ENCODE assay signal across 29 mouse cellular contexts in genomic region chr13:109342469-109342868, GRCm38 (mm10).
DNase-seq lines count a peak whose midpoint lies in the region; ATAC-seq and TF ChIP-seq lines count a peak whose summit lies in the region.
"Had no signal": no experiment of that assay in that cellular context is flagged by ENCODE, and none has a peak within 500 bp of the region (broad histone marks: within the 10 kb centered on the region; RNA-seq: fewer than 3 reads in every experiment).

No protein-coding gene starts in this region.

- H3K9ac ChIP-seq in hindbrain, embryonic 13.5 days, result no peak overlapping the region
- no peak overlapping the region for H3K9ac ChIP-seq in hindbrain, embryonic 14.5 days
- H3K9ac ChIP-seq in lung, embryonic 16.5 days (ENCODE audit: low read length), result no peak overlapping the region
- H3K9ac ChIP-seq: forebrain, embryonic 15.5 days; heart, embryonic 13.5 days; limb, embryonic 15.5 days; neural tube, embryonic 12.5 days had no signal

- no peaks in the 10 kb centered on the region for H3K9me3 ChIP-seq in hindbrain, embryonic 13.5 days
- H3K9me3 ChIP-seq in hindbrain, embryonic 14.5 days (ENCODE audit: control insufficient read depth, low read length), result no peaks in the 10 kb centered on the region
- no peaks in the 10 kb centered on the region for H3K9me3 ChIP-seq in lung, embryonic 16.5 days (ENCODE audit: control insufficient read depth, low read length)
- H3K9me3 ChIP-seq: forebrain, embryonic 10.5 days; forebrain, embryonic 15.5 days; heart, embryonic 13.5 days; limb, embryonic 10.5 days; limb, embryonic 15.5 days; neural tube, embryonic 12.5 days had no signal

- 0 out of 2 replicates have a peak, but pooled peaks cover 6% of the 10 kb centered on the region for H3K4me1 ChIP-seq in hindbrain, embryonic 13.5 days (replicated peaks)
- H3K4me1 ChIP-seq in hindbrain, embryonic 14.5 days (replicated peaks; ENCODE audit: control insufficient read depth, insufficient read depth, low read length), result no peaks in the 10 kb centered on the region
- no peaks in the 10 kb centered on the region for H3K4me1 ChIP-seq in lung, embryonic 16.5 days (replicated peaks; ENCODE audit: control insufficient read depth, insufficient read depth, low read length)
- no peaks in the 10 kb centered on the region for H3K4me1 ChIP-seq in lung, adult 2 months (ENCODE audit: control insufficient read depth, insufficient read depth, low read length)
- H3K4me1 ChIP-seq: heart, embryonic 13.5 days; limb, embryonic 15.5 days; neural tube, embryonic 12.5 days had no signal

- no peak for TF ChIP-seq POLR2A in lung, adult 2 months (IDR thresholded peaks at IDR 0.05; ENCODE audit: borderline replicate concordance, extremely low read depth, low read depth, low read length)

- no peak for TF ChIP-seq CTCF in lung, adult 2 months (IDR thresholded peaks at IDR 0.05; ENCODE audit: insufficient read depth, low read length)

- no peak overlapping the region for H3K4me3 ChIP-seq in hindbrain, embryonic 13.5 days
- no peak overlapping the region for H3K4me3 ChIP-seq in hindbrain, embryonic 14.5 days (replicated peaks; ENCODE audit: low read length)
- H3K4me3 ChIP-seq in lung, embryonic 16.5 days (ENCODE audit: low read length), result no peak overlapping the region
- no peak overlapping the region for H3K4me3 ChIP-seq in lung, adult 2 months (replicated peaks; ENCODE audit: extremely low read depth, low read depth, low read length)
- H3K4me3 ChIP-seq: forebrain, embryonic 10.5 days; forebrain, embryonic 15.5 days; gastrocnemius, adult 2 months; heart, embryonic 13.5 days; limb, embryonic 10.5 days; limb, embryonic 15.5 days; myocyte; neural tube, embryonic 12.5 days had no signal

- no peak overlapping the region for H3K4me2 ChIP-seq in hindbrain, embryonic 13.5 days
- no peak overlapping the region for H3K4me2 ChIP-seq in hindbrain, embryonic 14.5 days (replicated peaks)
- no peak overlapping the region for H3K4me2 ChIP-seq in lung, embryonic 16.5 days (ENCODE audit: low read depth, low read length)
- H3K4me2 ChIP-seq: forebrain, embryonic 15.5 days; heart, embryonic 13.5 days; limb, embryonic 15.5 days; midbrain, embryonic 11.5 days; neural tube, embryonic 12.5 days had no signal

- no peak overlapping the region for H3K27ac ChIP-seq in hindbrain, embryonic 13.5 days
- no peak overlapping the region for H3K27ac ChIP-seq in hindbrain, embryonic 14.5 days
- H3K27ac ChIP-seq in lung, embryonic 16.5 days (ENCODE audit: low read length), result no peak overlapping the region
- H3K27ac ChIP-seq: forebrain, embryonic 10.5 days; forebrain, embryonic 15.5 days; gastrocnemius, adult 2 months; heart, embryonic 13.5 days; limb, embryonic 10.5 days; limb, embryonic 15.5 days; neural tube, embryonic 12.5 days; stomach, postnatal 0 days had no signal

- H3K36me3 ChIP-seq in hindbrain, embryonic 13.5 days, result no peaks in the 10 kb centered on the region
- H3K36me3 ChIP-seq in hindbrain, embryonic 14.5 days (replicated peaks; ENCODE audit: control insufficient read depth, insufficient read depth), result no peaks in the 10 kb centered on the region
- no peaks in the 10 kb centered on the region for H3K36me3 ChIP-seq in lung, embryonic 16.5 days (ENCODE audit: control insufficient read depth, insufficient read depth, low read length)
- H3K36me3 ChIP-seq: forebrain, embryonic 10.5 days; forebrain, embryonic 15.5 days; heart, embryonic 13.5 days; limb, embryonic 10.5 days; limb, embryonic 15.5 days; neural tube, embryonic 12.5 days had no signal

- 0 out of 2 replicates have a peak, but pooled peaks have one; percentile 32 for ATAC-seq in hindbrain, embryonic 13.5 days (ENCODE audit: low FRiP score)
- no peak for ATAC-seq in hindbrain, embryonic 14.5 days (ENCODE audit: low FRiP score)
- ATAC-seq in lung, embryonic 16.5 days (ENCODE audit: low read depth), result peak; percentile 87
- ATAC-seq in common myeloid progenitor, adult 5-6 weeks (replicated peaks; ENCODE audit: low read depth, poor library complexity, severe bottlenecking), result peak; percentile 24; the same call in 1 of the 2 replicates
- peak; percentile 68 for ATAC-seq in megakaryocyte progenitor cell, adult 5-6 weeks (replicated peaks; ENCODE audit: poor library complexity)
- ATAC-seq: CD4-positive, CD25-positive, alpha-beta regulatory T cell, adult 4 months; forebrain, embryonic 15.5 days had no signal

- no peaks in the 10 kb centered on the region for H3K27me3 ChIP-seq in hindbrain, embryonic 13.5 days
- no peaks in the 10 kb centered on the region for H3K27me3 ChIP-seq in hindbrain, embryonic 14.5 days (ENCODE audit: control insufficient read depth, insufficient read depth, low read length)
- no peaks in the 10 kb centered on the region for H3K27me3 ChIP-seq in lung, embryonic 16.5 days (ENCODE audit: control insufficient read depth, insufficient read depth, low read depth, low read length)
- H3K27me3 ChIP-seq: forebrain, embryonic 15.5 days; heart, embryonic 13.5 days; limb, embryonic 15.5 days; neural tube, embryonic 12.5 days had no signal

- WGBS in hindbrain, embryonic 13.5 days, result 59% methylated on average over 6 of the region's 6 CpGs
- WGBS in hindbrain, embryonic 14.5 days, result 56% methylated on average over 6 of the region's 6 CpGs
- WGBS in lung, embryonic 16.5 days, result 30% methylated on average over 6 of the region's 6 CpGs
- WGBS in lung, adult 2 months, result 37% methylated on average over 6 of the region's 6 CpGs

- DNase-seq in hindbrain, embryonic 14.5 days (ENCODE audit: low spot score), result no peak
- DNase-seq in lung, adult 2 months, result no peak
- DNase-seq in kidney, adult 11 months, result no peak
- no peak for DNase-seq in left cerebral cortex, adult 9 months (ENCODE audit: low spot score in 2 of 2)
- DNase-seq: adrenal gland, postnatal 10 days; cerebellum, adult 11-12 months; cerebellum, adult 9-11 months; gastrocnemius, adult 2 months; heart, postnatal 10 days; kidney, adult 2 months; kidney, postnatal 36 days; layer of hippocampus, postnatal 36 days; right cerebral cortex, postnatal 4 days; thymus, adult 18-20 months; thymus, postnatal 36 days had no signal
